Mouse (Mus musculus) frontal cortex, adult (tissue): ENCODE measurements around the gene Spta1.

Source experiments
- ATAC-seq: cut with Nextera tagmentation; 2 replicates; pipeline ENCODE4 v1.9.2; 2017; ENCODE audit warnings: mild to moderate bottlenecking, moderate library complexity, mixed read lengths; ENCODE audit not compliant: low TSS enrichment

Spta1 gene

GRCm38 (mm10) chr1:174172605-174173004, at the start of gene Spta1:
TSS of gene Spta1 (plus strand) at chr1:174172776.
- no peak for ATAC-seq

DNA sequence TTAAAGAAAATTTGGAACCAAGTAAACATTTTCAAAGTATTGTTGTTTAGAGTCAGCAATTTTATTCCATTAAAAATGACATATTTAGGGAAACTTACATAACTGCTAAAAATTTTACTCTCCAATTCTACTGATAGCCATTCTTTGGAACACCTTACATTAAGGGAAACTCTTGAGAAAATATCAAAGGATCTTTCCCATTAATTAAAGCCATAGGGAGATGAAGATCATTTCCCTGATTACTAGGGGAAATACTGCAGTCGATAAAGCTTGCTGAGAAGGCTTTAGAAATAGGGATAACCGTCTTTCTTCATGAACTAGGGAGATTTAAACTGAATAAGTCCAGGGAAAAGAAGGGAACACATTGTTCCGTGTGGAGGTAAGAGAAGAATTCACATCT, 41.4 kb upstream of the Spta1 start, which contains the start of gene Olfr424:
Gene Olfr424 (plus strand): TSS at position 301 of the 400 bp plus-strand sequence.
- no peak for ATAC-seq

GRCm38 (mm10) chr1:174131999-174132398, 40.6 kb upstream of the Spta1 start:
- ATAC-seq: no peak

- ATAC-seq: no peak
Observed at GRCm38 (mm10) chr1:174141384-174141783, 31.2 kb upstream of the Spta1 start.

DNA sequence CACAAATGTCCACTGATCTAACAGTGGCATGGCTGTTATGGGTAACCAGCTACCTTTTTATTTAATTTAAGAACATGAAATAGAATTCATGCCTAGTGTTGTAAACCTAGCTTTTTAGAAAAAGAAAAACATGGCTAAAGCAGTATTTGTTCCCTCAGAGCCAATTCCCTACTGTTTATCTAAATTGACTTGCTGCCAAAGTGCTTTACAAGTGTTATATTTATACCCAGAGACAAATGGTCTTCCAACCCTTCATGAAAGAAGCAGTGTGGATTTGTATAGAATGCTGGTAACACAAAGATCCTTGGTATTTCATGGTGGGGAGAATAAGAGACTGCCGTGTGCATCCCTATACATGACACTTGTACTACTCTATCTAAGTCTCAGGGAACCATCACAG, 25.9 kb upstream of the Spta1 start:
- ATAC-seq: no peak

- ATAC-seq: no peak
Observed at GRCm38 (mm10) chr1:174149289-174149688, 23.3 kb upstream of the Spta1 start.

- no peak for ATAC-seq
Observed at GRCm38 (mm10) chr1:174155333-174155732, 17.2 kb upstream of the Spta1 start, which contains the start of gene Olfr420. TSS of gene Olfr420 (plus strand) at chr1:174155633.

DNA sequence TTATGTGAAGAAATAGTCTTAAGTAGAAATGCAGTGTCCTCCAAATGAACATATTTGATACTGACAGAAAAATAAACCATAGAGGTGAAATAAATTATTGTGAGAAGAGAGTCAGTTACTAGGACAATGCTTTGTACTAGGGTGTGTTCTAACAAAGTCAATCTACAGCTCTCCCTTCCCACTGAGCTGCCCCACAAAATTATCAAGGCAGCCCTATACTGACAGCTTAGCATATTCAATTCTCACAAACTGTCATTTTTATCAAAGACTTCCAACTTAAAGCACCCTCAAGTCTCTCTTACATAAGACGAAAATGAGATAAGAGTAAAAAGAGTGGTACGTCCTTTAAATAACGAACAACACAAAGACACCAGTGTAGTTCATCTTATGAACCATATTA, 15.0 kb upstream of the Spta1 start:
- no peak for ATAC-seq

DNA sequence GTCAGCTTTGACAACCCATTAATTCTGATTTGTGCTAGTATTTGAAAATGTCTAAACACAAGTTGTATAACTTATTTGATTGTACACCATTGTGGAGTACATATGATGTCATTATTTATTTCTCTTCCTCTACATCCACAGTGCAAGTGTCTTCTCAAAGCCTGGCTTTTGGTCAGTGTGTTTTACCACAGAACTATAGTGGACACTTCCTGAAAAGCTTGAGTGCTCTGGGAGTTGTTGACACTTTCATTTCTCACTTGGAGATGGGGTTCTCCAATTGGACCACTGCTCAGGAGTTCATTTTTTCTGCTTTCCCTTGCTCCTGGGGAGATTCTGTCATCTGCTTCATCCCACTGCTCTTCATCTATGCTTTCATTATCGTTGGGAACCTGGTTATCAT, 14.1 kb upstream of the Spta1 start:
- no peak for ATAC-seq

GRCm38 (mm10) chr1:174159095-174159494, 13.5 kb upstream of the Spta1 start:
- ATAC-seq: no peak

DNA sequence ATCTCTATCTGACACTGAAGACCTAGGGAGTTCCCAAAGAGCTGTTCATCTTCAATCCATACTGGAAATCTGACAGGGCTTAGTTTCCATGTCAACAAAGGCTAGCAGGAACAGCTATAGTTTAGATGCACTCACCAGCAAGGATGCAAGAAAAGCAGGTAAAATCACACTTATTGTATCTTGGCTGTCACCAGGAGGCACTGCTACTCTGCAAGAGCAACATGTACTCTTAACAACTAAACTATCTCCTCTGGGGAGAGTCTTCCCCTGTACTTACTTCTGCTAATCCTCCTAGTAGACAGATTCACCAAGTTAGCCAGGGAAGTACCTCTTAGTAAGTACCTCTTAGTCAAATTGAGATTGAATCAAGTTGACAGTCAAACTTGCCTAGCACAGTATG, 3.6 kb upstream of the Spta1 start:
- no peak for ATAC-seq

DNA sequence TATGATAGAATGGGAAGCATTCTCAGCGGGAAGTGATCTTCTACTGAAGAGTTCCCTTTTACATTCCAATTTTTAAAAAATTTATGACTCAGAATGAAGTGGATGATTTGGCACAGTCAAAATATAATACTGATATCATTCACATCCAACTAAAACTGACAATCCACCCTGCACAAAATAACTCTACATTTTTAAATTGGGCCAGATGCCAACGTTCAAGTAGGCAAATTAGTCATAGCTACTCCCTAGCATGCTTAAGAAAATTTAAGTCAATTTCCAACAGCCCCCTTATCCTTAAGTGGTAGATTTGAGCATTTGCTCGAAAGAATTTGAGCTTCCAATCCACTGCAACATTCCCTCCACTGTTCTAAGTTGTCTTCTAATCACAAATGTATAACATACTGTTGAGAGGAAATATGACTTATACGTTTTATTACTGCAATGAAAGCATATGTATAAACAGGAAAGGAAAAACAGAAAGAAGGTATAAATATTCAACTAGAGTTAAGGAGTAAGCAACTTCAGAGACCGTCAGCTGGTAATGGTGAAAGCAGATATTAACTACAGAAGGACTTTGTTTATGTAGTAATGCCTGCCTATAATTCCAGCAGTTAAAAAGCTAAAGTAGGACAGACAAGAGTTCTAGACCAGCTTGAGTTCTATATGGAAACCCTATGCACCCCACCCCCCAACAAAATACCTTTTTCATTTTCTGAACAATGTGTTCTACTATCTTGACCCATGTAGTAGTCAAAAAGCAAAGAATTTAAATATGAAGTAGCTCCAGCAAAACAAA, 1.7 kb upstream of the Spta1 start:
- ATAC-seq: no peak

DNA sequence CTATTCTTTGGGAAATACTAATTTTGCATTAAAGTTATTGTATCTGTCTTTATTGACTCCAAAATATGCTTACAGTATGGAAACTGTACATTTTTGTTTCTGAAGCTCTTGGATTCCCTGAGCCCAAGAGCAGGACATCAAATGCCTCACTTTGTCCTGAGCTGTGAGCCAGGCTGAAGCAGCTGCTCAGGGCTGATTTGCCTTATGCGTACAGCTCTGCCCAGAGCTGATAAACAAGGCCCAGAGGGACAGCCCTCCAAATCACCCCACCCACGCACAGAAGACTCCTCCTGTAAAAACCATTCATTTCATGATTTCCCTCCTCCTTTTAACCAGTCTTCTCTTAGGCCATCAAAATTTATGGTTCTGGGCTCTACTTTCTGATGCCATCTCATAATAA, 1.0 kb upstream of the Spta1 start:
- no peak for ATAC-seq

- ATAC-seq: no peak
Observed at GRCm38 (mm10) chr1:174204699-174205098, 32.1 kb downstream of the Spta1 start.

DNA sequence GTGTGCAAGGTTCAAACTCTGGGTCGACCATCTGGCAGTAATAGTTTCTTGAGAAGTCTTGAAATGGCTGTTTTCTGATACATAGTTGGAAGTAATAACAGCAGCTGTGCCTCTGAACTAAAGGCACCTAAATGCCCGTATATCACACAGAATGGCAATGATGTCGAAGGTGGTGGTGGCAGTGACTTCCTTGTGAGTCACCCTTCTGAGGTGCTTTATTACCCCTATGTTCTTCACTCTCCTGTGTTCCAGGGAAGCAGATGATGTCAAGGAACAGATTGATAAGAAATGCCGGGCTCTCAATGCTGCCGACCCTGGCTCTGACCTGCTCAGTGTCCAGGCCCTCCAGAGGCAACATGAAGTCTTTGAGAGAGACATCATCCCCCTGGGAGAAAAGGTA, 39.7 kb downstream of the Spta1 start:
- ATAC-seq: no peak

GRCm38 (mm10) chr1:174215270-174216038, 42.9 kb downstream of the Spta1 start:
- no peak for ATAC-seq

DNA sequence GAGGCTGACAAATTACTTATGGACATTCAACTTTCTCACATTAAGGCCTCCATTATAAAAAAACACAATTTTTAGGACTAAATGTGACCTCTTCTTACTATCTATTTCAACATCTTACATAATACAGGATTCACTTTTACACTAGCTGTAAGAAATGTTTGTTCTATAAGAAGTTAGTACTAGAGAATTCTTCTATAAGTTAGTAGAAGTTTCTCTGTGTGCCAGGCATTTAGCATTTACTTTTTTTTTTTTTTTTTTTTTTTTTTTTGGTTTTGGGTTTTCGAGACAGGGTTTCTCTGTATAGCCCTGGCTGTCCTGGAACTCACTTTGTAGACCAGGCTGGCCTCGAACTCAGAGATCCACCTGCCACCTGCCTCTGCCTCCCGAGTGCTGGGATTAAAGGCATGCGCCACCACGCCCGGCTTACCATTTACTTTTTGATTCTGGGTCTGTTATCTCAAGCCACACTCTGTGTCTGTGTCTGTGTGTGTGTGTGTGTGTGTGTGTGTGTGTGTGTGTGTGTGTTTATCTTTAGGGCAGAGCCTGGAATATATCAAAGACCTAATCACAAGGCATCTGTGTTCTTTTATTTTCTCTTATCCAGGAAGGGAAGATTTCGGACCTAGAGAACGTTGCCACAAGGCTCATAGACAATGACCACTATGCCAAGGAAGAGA, 44.1 kb downstream of the Spta1 start:
- ATAC-seq: no peak

DNA sequence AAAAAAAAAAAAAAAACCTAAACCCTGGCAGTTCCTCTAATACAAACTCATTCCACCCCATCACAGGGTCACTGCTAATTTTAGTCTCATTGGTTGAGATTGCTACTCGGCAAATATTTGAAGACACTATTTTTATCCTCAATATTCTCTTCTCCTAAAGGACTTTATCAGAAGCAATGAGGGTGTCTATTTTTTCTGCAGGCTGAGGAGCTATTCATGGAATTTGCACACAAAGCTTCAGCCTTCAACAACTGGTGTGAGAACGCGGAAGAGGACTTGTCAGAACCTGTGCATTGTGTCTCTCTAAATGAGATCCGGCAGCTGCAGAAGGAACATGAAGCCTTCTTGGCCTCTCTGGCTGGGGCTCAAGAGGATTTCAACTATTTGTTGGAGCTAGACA, 67.3 kb downstream of the Spta1 start:
- ATAC-seq: no peak

DNA sequence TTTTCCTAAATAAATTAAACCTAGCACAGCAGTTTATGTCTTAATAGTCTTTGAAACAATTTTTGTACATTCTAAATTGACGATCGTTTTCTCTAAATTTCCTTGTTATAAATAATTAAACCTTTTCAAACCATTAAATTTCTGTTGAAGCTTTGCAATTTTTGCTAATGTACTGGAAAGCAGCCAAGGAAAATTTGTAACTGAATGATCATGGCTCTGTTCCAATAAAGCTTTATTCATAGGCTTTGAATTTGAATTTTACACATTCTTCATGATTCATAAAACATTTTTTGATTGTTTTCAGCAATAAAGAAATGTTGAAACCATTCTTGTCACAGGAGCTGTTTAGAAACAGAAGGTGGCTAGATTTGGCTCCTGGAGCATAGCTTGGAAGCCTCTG, 72.0 kb downstream of the Spta1 start:
- no peak for ATAC-seq

DNA sequence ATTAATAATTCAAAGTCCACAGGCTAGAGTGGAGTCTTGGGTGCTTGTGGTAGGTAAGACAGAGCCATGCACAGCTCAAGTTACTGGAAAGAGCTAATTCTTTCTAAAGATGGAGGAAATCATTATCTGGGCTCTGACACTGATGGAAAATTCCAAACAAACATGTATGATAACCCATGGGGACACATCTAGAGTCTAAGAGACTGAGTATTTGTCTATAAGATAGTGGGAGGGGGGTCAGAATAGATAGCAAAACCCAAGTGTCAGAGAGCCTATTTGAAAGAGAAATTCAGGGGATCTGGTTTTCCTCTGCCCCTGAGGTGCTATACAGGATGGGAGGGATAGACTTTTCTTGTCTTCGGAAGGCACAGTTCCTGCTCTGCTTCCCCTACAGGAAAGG, 73.5 kb downstream of the Spta1 start:
- no peak for ATAC-seq

- no peak for ATAC-seq
Observed at GRCm38 (mm10) chr1:174247170-174247569, 74.6 kb downstream of the Spta1 start.

- no peak for ATAC-seq
Observed at GRCm38 (mm10) chr1:174250376-174250775, 77.8 kb downstream of the Spta1 start.

DNA sequence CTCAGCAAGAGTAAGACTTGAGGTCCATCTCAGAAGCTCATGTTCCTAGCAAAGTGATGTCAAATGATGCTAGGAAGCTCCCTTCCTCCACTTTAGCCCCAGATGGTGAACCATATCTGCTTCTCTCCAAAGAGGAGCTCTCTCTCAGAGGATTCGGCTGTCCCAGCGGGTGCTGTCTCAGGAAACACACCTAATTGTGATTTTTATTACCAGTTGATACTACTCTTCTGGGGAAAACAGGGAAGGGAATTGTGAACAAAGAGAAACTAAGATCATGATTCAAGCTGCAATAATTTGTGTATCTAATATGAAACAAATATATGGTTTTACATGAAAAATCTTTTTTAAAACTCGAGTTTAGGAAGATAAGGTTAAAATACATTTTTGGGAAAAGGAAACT, 79.4 kb downstream of the Spta1 start, which contains the start of gene Olfr419:
Gene Olfr419 (minus strand): TSS at position 101 of the 400 bp plus-strand sequence.
- ATAC-seq: no peak
